Mouse (Mus musculus): ENCODE results near the gene Golga1. TPM values are rescaled to one million over a fixed set of nuclear protein-coding genes. Genes with fewer than 3 reads are reported as not detected.
A peak's percentile ranks its signal among the peaks of the same experiment; 100 is the strongest.

Gene Golga1
- polyA plus RNA-seq, 1 experiment from 2014 or later: 12.1 TPM

GRCm38 (mm10) chr2:38988929-38989328 is 76.4 kb downstream of the Golga1 start:
- Histone ChIP-seq H3K27me3 (replicated peaks) (no peaks in the 10 kb centered on the region), H3K27ac (peak overlapping the region; percentile 62), H3K9ac (no peak overlapping the region), H3K4me3 (no peak overlapping the region), H3K36me3 (no peaks in the 10 kb centered on the region), H3K4me2 (peak overlapping the region; percentile 13; the same call in 1 of the 2 replicates), H3K4me1 (peaks cover 45% of the 10 kb centered on the region), H3K9me3 (replicated peaks) (peaks cover 10% of the 10 kb centered on the region)
- ATAC-seq: peak; percentile 88
- WGBS (ENCODE audit: insufficient replicate concordance): 52% methylated on average over 2 of the region's 2 CpGs

GRCm38 (mm10) chr2:38987803-38988510 is 77.4 kb downstream of the Golga1 start:
- Histone ChIP-seq H3K27ac (0 out of 2 replicates have a peak overlapping the region, but pooled peaks have one; percentile 62), H3K9ac (no peak overlapping the region), H3K36me3 (no peaks in the 10 kb centered on the region), H3K27me3 (replicated peaks) (no peaks in the 10 kb centered on the region), H3K9me3 (replicated peaks) (peaks cover 16% of the 10 kb centered on the region), H3K4me3 (no peak overlapping the region), H3K4me2 (no peak overlapping the region), H3K4me1 (peaks cover 45% of the 10 kb centered on the region)
- ATAC-seq: no peak
- WGBS (ENCODE audit: insufficient replicate concordance): 82% methylated on average over 6 of the region's 6 CpGs

GRCm38 (mm10) chr2:38987371-38987770 is 78.0 kb downstream of the Golga1 start:
- 50% methylated on average over 1 of the region's 1 CpGs for WGBS (ENCODE audit: insufficient replicate concordance)
- H3K9me3 ChIP-seq (replicated peaks): peaks cover 16% of the 10 kb centered on the region
- H3K27ac ChIP-seq: no peak overlapping the region
- no peaks in the 10 kb centered on the region for H3K36me3 ChIP-seq
- no peaks in the 10 kb centered on the region for H3K27me3 ChIP-seq (replicated peaks)
- ATAC-seq: no peak
- H3K4me3 ChIP-seq: no peak overlapping the region
- H3K4me1 ChIP-seq: peaks cover 45% of the 10 kb centered on the region
- no peak overlapping the region for H3K4me2 ChIP-seq
- H3K9ac ChIP-seq: no peak overlapping the region

GRCm38 (mm10) chr2:38986580-38986979 is 78.8 kb downstream of the Golga1 start:
- H3K4me3 ChIP-seq: no peak overlapping the region
- no peaks in the 10 kb centered on the region for H3K27me3 ChIP-seq (replicated peaks)
- peaks cover 37% of the 10 kb centered on the region for H3K4me1 ChIP-seq
- H3K27ac ChIP-seq: no peak overlapping the region
- 67% methylated on average over 3 of the region's 3 CpGs for WGBS (ENCODE audit: insufficient replicate concordance)
- H3K9ac ChIP-seq: no peak overlapping the region
- no peaks in the 10 kb centered on the region for H3K36me3 ChIP-seq
- peaks cover 16% of the 10 kb centered on the region for H3K9me3 ChIP-seq (replicated peaks)
- ATAC-seq: no peak
- no peak overlapping the region for H3K4me2 ChIP-seq

- WGBS (ENCODE audit: insufficient replicate concordance): 90% methylated on average over 2 of the region's 2 CpGs
- ATAC-seq: no peak
- Histone ChIP-seq H3K27ac (no peak overlapping the region), H3K36me3 (no peaks in the 10 kb centered on the region), H3K9ac (no peak overlapping the region), H3K27me3 (replicated peaks) (peaks cover 21% of the 10 kb centered on the region), H3K4me3 (no peak overlapping the region), H3K9me3 (replicated peaks) (peaks cover 16% of the 10 kb centered on the region), H3K4me2 (no peak overlapping the region), H3K4me1 (peaks cover 14% of the 10 kb centered on the region)
Observed at GRCm38 (mm10) chr2:38983456-38983855, 81.9 kb downstream of the Golga1 start.

GRCm38 (mm10) chr2:38977837-38978236 is 87.5 kb downstream of the Golga1 start:
- H3K27me3 ChIP-seq (replicated peaks): peaks cover 42% of the 10 kb centered on the region
- 76% methylated on average over 4 of the region's 4 CpGs for WGBS (ENCODE audit: insufficient replicate concordance)
- ATAC-seq: no peak

GRCm38 (mm10) chr2:38975941-38976805 is 89.2 kb downstream of the Golga1 start:
- peaks cover 18% of the 10 kb centered on the region for H3K4me1 ChIP-seq
- no peak overlapping the region for H3K27ac ChIP-seq
- H3K36me3 ChIP-seq: no peaks in the 10 kb centered on the region
- no peak for ATAC-seq
- H3K9me3 ChIP-seq (replicated peaks): no peaks in the 10 kb centered on the region
- H3K27me3 ChIP-seq (replicated peaks): peaks cover 40% of the 10 kb centered on the region
- no peak overlapping the region for H3K4me3 ChIP-seq
- WGBS (ENCODE audit: insufficient replicate concordance): 67% methylated on average over 21 of the region's 21 CpGs
- H3K9ac ChIP-seq: no peak overlapping the region
- H3K4me2 ChIP-seq: no peak overlapping the region

More at GRCm38 (mm10) chr2:38977837-38978236, 87.5 kb downstream of the Golga1 start:
- no peak overlapping the region for H3K9ac ChIP-seq
- peaks cover 13% of the 10 kb centered on the region for H3K4me1 ChIP-seq
- no peak overlapping the region for H3K4me2 ChIP-seq
- H3K36me3 ChIP-seq: no peaks in the 10 kb centered on the region
- no peak overlapping the region for H3K4me3 ChIP-seq
- no peak overlapping the region for H3K27ac ChIP-seq
- H3K9me3 ChIP-seq (replicated peaks): no peaks in the 10 kb centered on the region

- Histone ChIP-seq H3K9ac (no peak overlapping the region), H3K9me3 (replicated peaks) (no peaks in the 10 kb centered on the region), H3K27me3 (replicated peaks) (peaks cover 32% of the 10 kb centered on the region), H3K4me3 (no peak overlapping the region), H3K4me2 (no peak overlapping the region), H3K36me3 (no peaks in the 10 kb centered on the region), H3K4me1 (peaks cover 28% of the 10 kb centered on the region), H3K27ac (no peak overlapping the region)
- 57% methylated on average over 3 of the region's 3 CpGs for WGBS (ENCODE audit: insufficient replicate concordance)
- no peak for ATAC-seq
Observed at GRCm38 (mm10) chr2:38975181-38975580, 90.2 kb downstream of the Golga1 start.

GRCm38 (mm10) chr2:38974171-38974570 is 91.2 kb downstream of the Golga1 start:
- Histone ChIP-seq H3K4me2 (no peak overlapping the region), H3K4me3 (no peak overlapping the region), H3K9ac (no peak overlapping the region), H3K9me3 (replicated peaks) (no peaks in the 10 kb centered on the region), H3K36me3 (no peaks in the 10 kb centered on the region), H3K27me3 (replicated peaks) (peaks cover 22% of the 10 kb centered on the region), H3K27ac (no peak overlapping the region), H3K4me1 (peaks cover 38% of the 10 kb centered on the region)
- 33% methylated on average over 2 of the region's 2 CpGs for WGBS (ENCODE audit: insufficient replicate concordance)
- no peak for ATAC-seq

- H3K4me3 ChIP-seq: no peak overlapping the region
- H3K4me2 ChIP-seq: no peak overlapping the region
- WGBS (ENCODE audit: insufficient replicate concordance): 65% methylated on average over 7 of the region's 7 CpGs
- no peak for ATAC-seq
- H3K9me3 ChIP-seq (replicated peaks): no peaks in the 10 kb centered on the region
- H3K4me1 ChIP-seq: peaks cover 43% of the 10 kb centered on the region
- H3K36me3 ChIP-seq: no peaks in the 10 kb centered on the region
- no peak overlapping the region for H3K27ac ChIP-seq
- peaks cover 21% of the 10 kb centered on the region for H3K27me3 ChIP-seq (replicated peaks)
- no peak overlapping the region for H3K9ac ChIP-seq
Observed at GRCm38 (mm10) chr2:38973701-38974100, 91.6 kb downstream of the Golga1 start.

GRCm38 (mm10) chr2:38973223-38973622 is 92.1 kb downstream of the Golga1 start:
- Histone ChIP-seq H3K36me3 (no peaks in the 10 kb centered on the region), H3K4me3 (no peak overlapping the region), H3K9me3 (replicated peaks) (no peaks in the 10 kb centered on the region), H3K27ac (no peak overlapping the region), H3K27me3 (replicated peaks) (peaks cover 19% of the 10 kb centered on the region), H3K4me1 (peaks cover 44% of the 10 kb centered on the region), H3K9ac (no peak overlapping the region), H3K4me2 (no peak overlapping the region)
- 14% methylated on average over 2 of the region's 2 CpGs for WGBS (ENCODE audit: insufficient replicate concordance)
- no peak for ATAC-seq

- Histone ChIP-seq H3K9me3 (replicated peaks) (no peaks in the 10 kb centered on the region), H3K36me3 (no peaks in the 10 kb centered on the region), H3K4me2 (peak overlapping the region; percentile 50), H3K27ac (peak overlapping the region; percentile 87), H3K27me3 (replicated peaks) (no peaks in the 10 kb centered on the region), H3K4me1 (peaks cover 58% of the 10 kb centered on the region), H3K4me3 (no peak overlapping the region), H3K9ac (peak overlapping the region; percentile 27; the same call in 1 of the 2 replicates)
- 23% methylated on average over 5 of the region's 5 CpGs for WGBS (ENCODE audit: insufficient replicate concordance)
- peak; percentile 94 for ATAC-seq
Observed at GRCm38 (mm10) chr2:38970057-38970456, 95.3 kb downstream of the Golga1 start.

Data from liver, embryonic 12.5 days (tissue).